Mouse (Mus musculus): ENCODE results near the gene Rapgef2.
"Not testable (repeated sequence)": the region's sequence is repeated elsewhere in the genome, so short reads cannot be mapped to it uniquely, and the experiment has no call there.

The Rapgef2 gene

GRCm38 (mm10) chr3:79088461-79088860 lies 197.9 kb downstream of the Rapgef2 start:
- no peak for DNase-seq (ENCODE audit: low spot score)

DNA sequence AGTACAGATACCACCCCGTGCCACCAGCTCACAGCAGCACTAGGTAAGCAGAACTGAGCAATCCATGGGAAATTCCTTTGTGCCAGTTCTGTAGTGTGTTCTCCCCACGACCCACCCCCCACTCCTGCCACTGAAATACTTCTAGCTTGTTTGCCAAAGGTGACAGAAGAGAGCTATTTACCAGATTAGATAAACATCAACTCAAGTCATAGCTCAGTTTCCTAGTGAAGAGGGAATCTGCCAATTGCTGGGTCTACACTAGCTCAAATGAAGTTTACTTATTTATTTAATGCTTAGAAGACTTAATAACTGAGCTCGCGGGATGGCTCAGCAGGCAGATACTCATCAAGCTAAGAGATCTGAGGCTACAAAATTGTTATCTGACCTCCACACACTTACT lies 200.0 kb downstream of the Rapgef2 start:
- no peak for DNase-seq (ENCODE audit: low spot score)

GRCm38 (mm10) chr3:79083881-79084280 lies 202.4 kb downstream of the Rapgef2 start:
- no peak for DNase-seq (ENCODE audit: low spot score)

GRCm38 (mm10) chr3:79083030-79083429 lies 203.3 kb downstream of the Rapgef2 start:
- DNase-seq (ENCODE audit: low spot score) = no peak

DNA sequence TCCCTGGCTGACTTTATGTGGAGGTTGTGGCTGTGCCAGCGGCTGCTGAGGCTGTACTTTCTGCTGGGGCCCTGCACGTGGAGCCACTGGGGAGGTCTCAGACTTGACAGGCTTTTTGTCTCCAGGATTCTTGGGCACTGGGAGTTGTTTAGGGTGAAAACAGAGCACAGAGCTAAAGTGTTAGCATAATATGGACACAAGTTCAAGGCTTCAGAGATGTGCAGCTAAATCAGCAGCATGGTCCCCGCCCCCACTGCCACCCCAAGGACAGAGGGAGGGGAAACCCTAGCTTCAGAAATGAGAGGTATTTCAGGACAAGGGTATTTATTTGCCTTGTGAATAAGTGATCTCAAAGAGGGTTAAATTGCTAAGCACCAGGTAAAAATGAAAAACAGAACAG lies 207.2 kb downstream of the Rapgef2 start:
- DNase-seq (ENCODE audit: low spot score) = no peak

DNA sequence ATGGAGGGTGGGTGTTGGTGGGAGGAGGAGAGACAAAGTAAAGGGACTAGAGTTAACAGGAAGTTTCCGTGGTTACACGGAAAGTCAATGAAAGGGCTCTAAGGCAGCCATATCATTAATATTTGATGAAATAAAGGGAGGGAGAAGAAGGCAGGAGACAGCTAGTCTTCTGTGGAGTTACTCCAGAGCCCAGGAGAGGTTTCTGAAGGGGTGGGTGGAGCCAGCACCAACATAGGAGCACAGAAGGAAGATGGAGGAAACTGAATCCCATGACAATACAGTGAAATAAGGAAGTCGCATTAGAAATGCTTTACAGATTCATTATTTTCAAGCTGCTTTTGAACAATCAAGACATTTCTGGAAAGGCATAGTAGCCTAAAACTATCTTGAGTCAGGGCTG lies 211.3 kb downstream of the Rapgef2 start:
- no peak for DNase-seq (ENCODE audit: low spot score)

GRCm38 (mm10) chr3:79073541-79074244 lies 212.6 kb downstream of the Rapgef2 start:
- DNase-seq (ENCODE audit: low spot score) = no peak

DNA sequence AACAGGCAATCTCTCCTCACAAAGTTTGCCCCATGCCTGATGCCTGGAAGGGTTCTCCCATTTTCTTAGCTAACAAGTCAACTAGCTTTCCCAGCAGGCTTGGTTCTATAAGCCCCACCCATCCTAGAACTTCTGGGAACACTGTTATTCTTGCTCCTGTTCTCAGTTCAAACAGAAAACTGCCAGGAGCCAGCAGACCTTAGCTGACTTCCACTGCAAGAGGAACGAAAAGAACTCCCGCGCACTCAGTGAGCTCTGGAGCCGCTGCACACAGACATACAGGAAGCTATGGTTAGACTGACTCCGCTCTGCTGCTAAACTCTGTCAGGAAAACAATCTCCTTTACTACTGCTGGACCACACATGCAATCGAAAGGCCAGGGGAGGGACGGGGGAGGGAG lies 214.8 kb downstream of the Rapgef2 start:
- no peak for DNase-seq (ENCODE audit: low spot score)

DNA sequence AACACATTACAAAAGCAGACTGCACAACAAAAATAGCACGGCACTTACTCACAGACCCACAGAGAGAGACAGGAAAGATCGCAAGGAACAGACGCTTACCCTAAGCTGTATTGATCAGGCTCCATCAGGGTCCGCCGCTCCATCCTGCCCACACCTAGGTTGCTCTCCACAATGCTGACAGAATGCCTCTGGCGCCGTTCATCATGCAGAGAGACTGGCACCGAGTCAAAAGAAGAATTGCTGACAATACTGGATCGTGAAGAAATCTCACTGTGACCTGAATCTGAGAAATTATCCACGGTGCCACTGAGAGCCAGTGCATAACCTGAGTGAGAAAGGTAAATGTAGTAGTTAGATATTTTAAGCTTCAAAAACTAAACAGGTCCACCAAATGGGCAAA lies 216.4 kb downstream of the Rapgef2 start:
- no peak for DNase-seq (ENCODE audit: low spot score)

DNA sequence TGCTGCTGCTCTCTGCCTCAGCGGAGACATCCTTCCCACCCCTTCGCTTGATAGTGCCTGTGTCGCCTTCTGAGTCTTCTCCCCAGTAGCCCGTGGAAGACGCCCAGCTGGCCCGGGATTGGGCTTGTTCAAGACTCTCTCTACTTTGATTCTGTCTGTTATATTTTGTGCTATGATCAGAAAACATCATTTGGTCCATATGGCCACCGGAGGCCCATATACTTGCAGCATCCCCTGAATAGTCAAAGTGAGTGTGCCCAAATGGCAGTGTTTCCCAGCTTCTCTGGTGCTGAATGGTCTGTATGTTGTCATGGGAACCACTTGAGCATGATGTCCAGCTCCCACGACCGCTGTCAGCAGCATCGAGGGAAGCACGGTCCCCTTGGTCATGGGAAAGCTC lies 217.3 kb downstream of the Rapgef2 start:
- DNase-seq (ENCODE audit: low spot score) = no peak

GRCm38 (mm10) chr3:79066455-79067055 lies 219.8 kb downstream of the Rapgef2 start:
- DNase-seq (ENCODE audit: low spot score) = no peak

DNA sequence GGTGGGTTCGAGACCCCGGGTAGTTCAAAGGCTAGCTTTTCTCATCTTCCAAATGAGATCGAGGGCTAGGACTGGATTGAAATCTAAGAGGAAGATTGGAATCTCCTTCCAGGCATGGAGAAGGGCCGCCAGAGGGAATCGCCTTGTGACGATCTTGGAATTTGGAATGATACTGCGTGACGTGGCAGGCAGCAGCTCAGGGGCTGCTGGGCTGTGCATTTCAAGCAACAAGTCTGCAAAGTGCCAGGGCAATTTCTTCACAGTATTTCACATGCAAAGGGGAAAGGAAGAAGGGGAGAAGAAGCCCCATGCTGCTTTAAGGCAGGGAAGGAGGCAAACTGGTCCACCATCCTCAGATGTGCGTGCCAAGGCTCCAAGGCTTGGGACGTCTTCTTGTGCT lies 222.2 kb downstream of the Rapgef2 start:
- no peak for DNase-seq (ENCODE audit: low spot score)

DNA sequence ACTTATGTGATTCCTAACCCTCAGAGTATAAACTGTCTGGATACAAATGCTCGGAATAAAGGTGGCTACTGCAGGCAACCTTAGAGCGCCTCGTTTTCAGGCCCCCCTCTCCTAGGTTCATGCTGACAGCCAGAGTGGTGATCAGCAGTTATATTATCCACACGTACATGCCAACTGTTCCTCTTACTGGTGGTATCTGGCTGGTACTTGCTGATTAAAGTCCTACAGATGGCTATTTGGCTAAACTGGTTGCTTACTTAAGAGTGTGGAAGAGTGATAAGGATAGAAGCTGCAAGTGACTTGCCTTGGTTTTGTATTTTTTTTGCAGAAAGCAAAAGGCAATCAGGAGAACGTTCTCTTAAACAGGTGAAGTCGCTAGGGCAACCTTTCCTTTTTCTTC lies 224.9 kb downstream of the Rapgef2 start:
- DNase-seq (ENCODE audit: low spot score) = no peak

DNA sequence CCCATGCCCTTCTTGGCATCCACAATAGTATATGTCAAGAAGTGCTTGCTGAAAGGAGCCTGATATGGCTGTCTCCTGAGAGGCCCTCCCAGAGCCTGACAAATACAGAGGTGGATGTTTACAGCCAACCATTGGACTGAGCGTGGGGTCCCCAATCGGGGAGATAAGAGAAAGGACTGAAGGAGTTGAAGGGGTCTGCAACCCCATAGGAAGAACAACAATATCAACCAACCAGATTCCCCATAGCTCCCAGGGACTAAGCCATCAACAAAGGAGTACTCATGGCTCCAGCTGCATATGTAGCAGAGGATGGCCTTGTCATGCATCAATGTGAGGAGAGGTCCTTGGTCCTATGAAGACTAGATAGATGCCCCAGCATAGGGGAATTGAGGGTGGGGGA lies 227.8 kb downstream of the Rapgef2 start:
- DNase-seq (ENCODE audit: low spot score) = not testable (repeated sequence)

GRCm38 (mm10) chr3:79045251-79045650 lies 241.1 kb downstream of the Rapgef2 start:
- DNase-seq (ENCODE audit: low spot score) = no peak

GRCm38 (mm10) chr3:79042973-79043372 lies 243.3 kb downstream of the Rapgef2 start:
- DNase-seq (ENCODE audit: low spot score) = no peak

DNA sequence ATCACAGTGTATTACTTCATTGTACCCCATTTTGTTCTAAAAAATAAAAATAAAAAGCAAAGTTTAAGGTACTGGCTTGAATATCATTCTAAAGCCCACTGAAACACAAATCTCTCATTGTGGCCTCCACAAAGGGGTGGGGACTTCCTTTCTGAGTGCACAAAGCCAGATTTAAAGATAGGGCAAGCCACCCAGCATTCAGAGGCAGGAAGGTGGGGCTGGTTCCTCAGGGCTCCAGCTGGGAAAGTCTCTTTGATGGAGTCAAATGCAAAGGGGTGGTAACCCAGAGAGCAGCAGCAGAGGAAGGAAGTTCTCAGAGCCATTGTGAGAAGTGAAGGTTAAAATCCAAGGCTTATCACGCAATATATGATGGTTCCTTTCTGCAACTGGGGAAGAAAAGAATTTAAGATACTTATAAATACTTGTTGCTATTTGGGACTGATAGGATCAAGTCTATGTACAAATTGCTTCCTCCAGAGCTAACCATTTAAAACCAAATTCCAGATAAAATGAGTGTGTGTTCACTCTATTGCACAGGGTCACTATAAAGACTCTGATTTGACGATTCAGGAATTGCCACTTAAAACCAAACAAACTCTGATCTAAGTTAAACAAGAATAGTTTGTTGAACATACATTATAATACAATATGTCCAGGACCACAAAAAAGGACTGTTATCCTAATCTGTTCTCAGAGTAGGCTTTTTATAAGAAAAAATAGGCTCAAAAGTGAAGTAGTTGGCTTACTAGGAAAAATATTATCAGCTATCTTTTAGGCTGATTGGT lies 246.5 kb downstream of the Rapgef2 start:
- DNase-seq (ENCODE audit: low spot score) = no peak

- DNase-seq (ENCODE audit: low spot score) = no peak
These were observed 247.3 kb downstream of the Rapgef2 start for GRCm38 (mm10) chr3:79039008-79039407.

- no peak for DNase-seq (ENCODE audit: low spot score)
These were observed 251.9 kb downstream of the Rapgef2 start for GRCm38 (mm10) chr3:79034457-79034856.

DNA sequence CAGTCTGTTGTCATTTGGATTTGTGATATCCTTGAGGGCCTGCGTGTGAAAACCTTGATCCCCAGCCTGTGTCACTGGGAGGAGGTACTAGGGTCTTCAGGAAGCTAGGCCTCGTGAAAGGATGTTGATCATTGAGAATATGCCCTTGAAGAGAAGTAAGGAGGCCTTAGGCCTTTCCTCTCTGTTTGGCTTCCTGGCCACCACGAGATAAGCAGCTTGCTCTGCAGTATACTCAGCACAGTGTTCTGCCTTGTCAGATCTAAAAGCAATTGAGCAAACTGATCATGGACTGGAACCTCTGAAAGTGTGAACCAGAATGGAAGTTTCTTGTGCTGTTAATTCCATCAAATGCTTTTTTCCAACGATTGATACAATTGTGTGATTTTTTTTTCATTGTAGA lies 255.5 kb downstream of the Rapgef2 start:
- DNase-seq (ENCODE audit: low spot score) = no peak

DNA sequence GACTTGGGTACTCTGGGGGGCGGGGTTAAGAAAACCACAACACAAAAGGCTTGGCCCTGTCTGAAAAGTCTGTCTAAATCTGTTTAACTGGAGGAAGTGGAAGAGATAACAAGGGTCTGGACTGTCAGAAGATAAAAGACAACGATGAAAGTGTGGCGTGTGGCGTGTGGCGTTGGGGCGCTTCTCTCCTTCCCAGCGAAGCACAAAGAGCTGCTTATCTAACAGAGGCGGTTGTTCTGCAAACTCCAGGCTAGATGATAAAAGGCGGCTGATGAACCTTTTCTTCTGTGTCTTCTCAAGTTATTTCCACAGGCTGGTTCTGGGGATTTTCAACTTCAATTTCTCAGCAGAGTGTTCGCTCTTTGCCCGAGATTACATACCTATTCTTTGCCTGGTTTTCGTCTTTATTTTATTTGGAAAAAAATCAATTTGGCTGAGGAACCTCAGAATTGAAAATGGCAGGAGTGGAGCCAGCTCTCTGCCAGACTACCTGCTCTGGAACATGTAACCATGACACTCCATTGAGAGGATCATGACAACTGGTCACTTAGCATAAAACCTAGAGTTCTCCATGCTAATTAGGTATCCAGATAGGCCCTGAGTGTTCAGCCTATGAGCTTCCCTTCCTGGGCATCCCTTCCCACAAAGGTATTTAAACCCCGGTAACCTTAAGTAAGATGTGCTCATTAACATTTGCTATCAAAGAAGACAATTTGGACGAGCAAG lies 258.0 kb downstream of the Rapgef2 start:
- DNase-seq (ENCODE audit: low spot score) = peak; percentile 92

- no peak for DNase-seq (ENCODE audit: low spot score)
These were observed 260.3 kb downstream of the Rapgef2 start for GRCm38 (mm10) chr3:79025983-79026382.

Measured in MN1 (cell line).